Mouse (Mus musculus): ENCODE results near the gene Ptger3.

DNA sequence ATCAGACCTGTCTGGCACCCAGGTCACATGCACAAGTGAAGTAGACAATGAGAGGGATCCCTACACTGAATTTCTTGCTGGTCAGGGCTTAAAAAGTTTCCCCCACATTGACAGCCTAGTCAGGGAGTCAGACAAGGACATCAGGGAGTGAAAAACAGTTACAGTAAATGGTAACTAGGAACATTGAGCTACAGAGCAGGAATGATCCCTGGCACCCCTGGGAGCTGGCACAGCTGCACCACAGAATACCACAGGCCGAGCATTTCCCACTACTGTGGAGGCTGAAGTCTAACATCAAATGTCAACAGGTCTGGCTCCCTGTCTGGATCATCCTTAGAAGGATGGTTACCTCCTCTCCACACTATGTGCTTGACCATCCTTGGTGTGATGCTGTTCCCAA is 98.8 kb downstream of the Ptger3 start:
- TF ChIP-seq CTCF (IDR thresholded peaks at IDR 0.05; ENCODE audit: insufficient read depth, low read depth, low read length) (no peak), POLR2A (IDR thresholded peaks at IDR 0.05; ENCODE audit: insufficient read depth, low read depth, low read length) (no peak)

Data from olfactory bulb, adult 2 months (tissue).